Mouse (Mus musculus) hindbrain, embryonic 16.5 days (tissue): ENCODE measurements around the gene Cdrt4. TPM values are rescaled to one million over a fixed set of nuclear protein-coding genes. Genes with fewer than 3 reads are reported as not detected.

Experiments used
- ATAC-seq: fragments of 200-750 bp; cut with Nextera tagmentation; 2 replicates; pipeline ENCODE4 v1.8.0; 2017; ENCODE audit warnings: moderate TSS enrichment, moderate library complexity
- H3K27ac ChIP-seq: fragments of 300-500 bp; sonication (generic); 2 replicates; pipeline ENCODE4 v1.5.1; 2014; ENCODE audit warnings: low read depth, mild to moderate bottlenecking, control low read depth, low read length, moderate library complexity
- H3K27me3 ChIP-seq: fragments of 300-500 bp; sonication (generic); replicated peaks from 2 replicates; pipeline ENCODE4 v1.6.1; 2014; ENCODE audit warnings: low read length; ENCODE audit not compliant: control insufficient read depth, insufficient read depth
- H3K36me3 ChIP-seq: fragments of 300-500 bp; sonication (generic); 2 replicates; pipeline ENCODE4 v1.6.1; 2014; ENCODE audit warnings: mild to moderate bottlenecking, low read length, moderate library complexity, mixed read lengths; ENCODE audit not compliant: control insufficient read depth, insufficient read depth
- H3K4me1 ChIP-seq: fragments of 300-500 bp; sonication (generic); 2 replicates; pipeline ENCODE4 v1.6.1; 2014; ENCODE audit warnings: low read depth, low read length; ENCODE audit not compliant: control insufficient read depth, insufficient read depth
- H3K4me2 ChIP-seq: fragments of 300-500 bp; sonication (generic); 2 replicates; pipeline ENCODE4 v1.6.1; 2014; ENCODE audit warnings: mild to moderate bottlenecking, low read length, control low read depth, moderate library complexity
- H3K4me3 ChIP-seq: fragments of 300-500 bp; sonication (generic); 2 replicates; pipeline ENCODE4 v1.5.1; 2014; ENCODE audit warnings: mild to moderate bottlenecking, low read length, control low read depth, moderate library complexity
- H3K9ac ChIP-seq: fragments of 300-500 bp; sonication (generic); 2 replicates; pipeline ENCODE4 v1.6.1; 2014; ENCODE audit warnings: low read depth, mild to moderate bottlenecking, control low read depth, low read length, moderate library complexity
- H3K9me3 ChIP-seq: fragments of 300-500 bp; sonication (generic); 2 replicates; pipeline ENCODE4 v1.6.1; 2014; ENCODE audit warnings: mild to moderate bottlenecking, low read length, moderate library complexity; ENCODE audit not compliant: control insufficient read depth
- WGBS: fragments of 180-500 bp; shearing (Covaris S2); extraction: QIAGEN DNeasy Blood & Tissue Kit; methylation state at CpG from one replicate; pipeline ENCODE4 v1.1.7; 2014; 5-methylcytosine and 5-hydroxymethylcytosine counted together
- polyA plus RNA-seq: library from polyadenylated mRNA; unstranded; fragments of >200 nt; fragmentation: Nextera tagmentation; extraction: Ambion mirVana; gene quantifications from 2 replicates; pipeline ENCODE4 v1.2.1, GENCODE M21; 2015

The Cdrt4 gene
- polyA plus RNA-seq, 1 experiment from 2014 or later, result 0.23 TPM

GRCm38 (mm10) chr11:62934795-62935514 lies 16.0 kb upstream of the Cdrt4 start:
- no peak overlapping the region for H3K9ac ChIP-seq
- 87% methylated on average over 11 of the region's 11 CpGs for WGBS
- no peak overlapping the region for H3K4me3 ChIP-seq
- no peak overlapping the region for H3K27ac ChIP-seq
- H3K27me3 ChIP-seq, result no peaks in the 10 kb centered on the region
- H3K4me1 ChIP-seq, result no peaks in the 10 kb centered on the region
- no peaks in the 10 kb centered on the region for H3K36me3 ChIP-seq
- no peaks in the 10 kb centered on the region for H3K9me3 ChIP-seq
- no peak overlapping the region for H3K4me2 ChIP-seq
- no peak for ATAC-seq

- H3K9ac ChIP-seq, result no peak overlapping the region
- WGBS, result 87% methylated on average over 6 of the region's 6 CpGs
- no peaks in the 10 kb centered on the region for H3K4me1 ChIP-seq
- no peaks in the 10 kb centered on the region for H3K36me3 ChIP-seq
- H3K4me2 ChIP-seq, result no peak overlapping the region
- H3K9me3 ChIP-seq, result no peaks in the 10 kb centered on the region
- H3K4me3 ChIP-seq, result no peak overlapping the region
- no peak for ATAC-seq
- no peak overlapping the region for H3K27ac ChIP-seq
- H3K27me3 ChIP-seq, result no peaks in the 10 kb centered on the region
Measured at GRCm38 (mm10) chr11:62937986-62938385, 13.0 kb upstream of the Cdrt4 start.

- WGBS, result 64% methylated on average over 5 of the region's 5 CpGs
- Histone ChIP-seq H3K36me3 (no peaks in the 10 kb centered on the region), H3K9ac (no peak overlapping the region)
Measured at GRCm38 (mm10) chr11:62938921-62939320, 12.1 kb upstream of the Cdrt4 start.

GRCm38 (mm10) chr11:62940176-62940575 lies 10.8 kb upstream of the Cdrt4 start:
- Histone ChIP-seq H3K27me3 (no peaks in the 10 kb centered on the region), H3K36me3 (no peaks in the 10 kb centered on the region), H3K4me3 (no peak overlapping the region), H3K27ac (no peak overlapping the region), H3K9me3 (no peaks in the 10 kb centered on the region), H3K9ac (no peak overlapping the region), H3K4me2 (no peak overlapping the region), H3K4me1 (no peaks in the 10 kb centered on the region)
- WGBS, result 93% methylated on average over 3 of the region's 3 CpGs
- ATAC-seq, result no peak

More at GRCm38 (mm10) chr11:62938921-62939320, 12.1 kb upstream of the Cdrt4 start:
- Histone ChIP-seq H3K4me1 (no peaks in the 10 kb centered on the region), H3K27ac (no peak overlapping the region), H3K4me3 (no peak overlapping the region), H3K4me2 (no peak overlapping the region), H3K27me3 (no peaks in the 10 kb centered on the region), H3K9me3 (no peaks in the 10 kb centered on the region)
- ATAC-seq, result no peak

GRCm38 (mm10) chr11:62943538-62943937 lies 7.5 kb upstream of the Cdrt4 start:
- Histone ChIP-seq H3K4me1 (no peaks in the 10 kb centered on the region), H3K9me3 (no peaks in the 10 kb centered on the region), H3K9ac (no peak overlapping the region), H3K27ac (no peak overlapping the region), H3K4me2 (no peak overlapping the region), H3K4me3 (no peak overlapping the region), H3K27me3 (no peaks in the 10 kb centered on the region), H3K36me3 (no peaks in the 10 kb centered on the region)
- ATAC-seq, result no peak
- WGBS, result 80% methylated on average over 6 of the region's 6 CpGs

GRCm38 (mm10) chr11:62945514-62945913 lies 5.5 kb upstream of the Cdrt4 start:
- 47% methylated on average over 4 of the region's 4 CpGs for WGBS
- no peaks in the 10 kb centered on the region for H3K36me3 ChIP-seq
- no peak overlapping the region for H3K4me2 ChIP-seq
- no peak overlapping the region for H3K9ac ChIP-seq
- H3K27ac ChIP-seq, result no peak overlapping the region
- no peaks in the 10 kb centered on the region for H3K4me1 ChIP-seq
- H3K9me3 ChIP-seq, result no peaks in the 10 kb centered on the region
- ATAC-seq, result no peak
- H3K27me3 ChIP-seq, result no peaks in the 10 kb centered on the region
- H3K4me3 ChIP-seq, result no peak overlapping the region

GRCm38 (mm10) chr11:62949548-62949947 lies 1.4 kb upstream of the Cdrt4 start:
- no peak overlapping the region for H3K27ac ChIP-seq
- ATAC-seq, result no peak
- 88% methylated on average over 1 of the region's 1 CpGs for WGBS
- no peak overlapping the region for H3K4me2 ChIP-seq
- no peak overlapping the region for H3K9ac ChIP-seq
- no peaks in the 10 kb centered on the region for H3K4me1 ChIP-seq
- no peaks in the 10 kb centered on the region for H3K36me3 ChIP-seq
- no peak overlapping the region for H3K4me3 ChIP-seq
- no peaks in the 10 kb centered on the region for H3K27me3 ChIP-seq
- H3K9me3 ChIP-seq, result no peaks in the 10 kb centered on the region

GRCm38 (mm10) chr11:62954766-62955165 lies 3.8 kb downstream of the Cdrt4 start:
- Histone ChIP-seq H3K4me1 (no peaks in the 10 kb centered on the region), H3K4me2 (no peak overlapping the region), H3K36me3 (no peaks in the 10 kb centered on the region), H3K27me3 (no peaks in the 10 kb centered on the region), H3K4me3 (no peak overlapping the region), H3K9me3 (peaks cover 3% of the 10 kb centered on the region; the same call in 1 of the 2 replicates), H3K9ac (no peak overlapping the region), H3K27ac (no peak overlapping the region)
- ATAC-seq, result no peak
- 82% methylated on average over 3 of the region's 3 CpGs for WGBS

- ATAC-seq, result no peak
- H3K4me3 ChIP-seq, result no peak overlapping the region
- no peak overlapping the region for H3K27ac ChIP-seq
- WGBS, result 75% methylated on average over 5 of the region's 5 CpGs
- H3K9ac ChIP-seq, result no peak overlapping the region
- no peaks in the 10 kb centered on the region for H3K36me3 ChIP-seq
- no peaks in the 10 kb centered on the region for H3K4me1 ChIP-seq
- H3K4me2 ChIP-seq, result no peak overlapping the region
- peaks cover 3% of the 10 kb centered on the region; the same call in 1 of the 2 replicates for H3K9me3 ChIP-seq
- no peaks in the 10 kb centered on the region for H3K27me3 ChIP-seq
Measured at GRCm38 (mm10) chr11:62955186-62955585, 4.2 kb downstream of the Cdrt4 start.
